40 mouse cellular contexts compared by ENCODE assay signal in the genomic region with DNA sequence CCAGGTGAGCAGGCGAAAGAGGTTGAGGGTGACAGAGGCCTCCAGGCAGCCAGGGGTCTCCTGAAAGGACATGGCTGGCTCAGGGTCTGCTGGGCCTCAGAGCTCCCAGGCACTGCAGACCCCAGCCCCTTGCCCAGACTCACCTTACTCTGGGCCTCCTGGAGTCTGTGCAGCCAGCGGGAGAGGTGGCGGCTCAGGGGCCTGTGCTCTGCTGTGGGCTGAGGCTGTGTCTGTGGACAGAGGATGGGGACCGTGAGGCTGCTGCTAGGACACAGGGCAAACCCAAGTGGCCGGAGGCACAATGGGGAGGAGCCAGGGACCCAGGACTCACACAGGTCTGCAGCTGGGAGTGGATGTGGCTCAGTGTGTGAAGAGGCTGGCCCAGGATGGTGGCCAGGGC. TPM values are rescaled to one million over a fixed set of nuclear protein-coding genes. Genes with fewer than 3 reads are reported as not detected.
DNase-seq lines count a peak whose midpoint lies in the region; ATAC-seq lines count a peak whose summit lies in the region.
"Had no signal": no experiment of that assay in that cellular context is flagged by ENCODE, and none has a peak within 500 bp of the region (broad histone marks: within the 10 kb centered on the region; RNA-seq: fewer than 3 reads in every experiment).

No protein-coding gene starts in this region.

- ATAC-seq in embryonic facial prominence, embryonic 15.5 days (ENCODE audit: insufficient number of reproducible peaks, low FRiP score, low TSS enrichment, low read depth) = peak; percentile 29; the same call in 1 of the 2 replicates
- ATAC-seq in kidney, embryonic 16.5 days (ENCODE audit: low FRiP score, low TSS enrichment) = peak; percentile 46; the same call in 1 of the 2 replicates
- ATAC-seq in megakaryocyte-erythroid progenitor cell, adult 5-6 weeks (replicated peaks; ENCODE audit: low FRiP score, low TSS enrichment, poor library complexity, severe bottlenecking) = 0 out of 2 replicates have a peak, but pooled peaks have one; percentile 26
- ATAC-seq: activated CD4-positive, CD25-positive, alpha-beta regulatory T cell, adult 4 months; forebrain, embryonic 15.5 days; hindbrain, postnatal 0 days; liver, embryonic 12.5 days; liver, postnatal 0 days; lung, postnatal 0 days had no signal

- no peaks in the 10 kb centered on the region for H3K36me3 ChIP-seq in embryonic facial prominence, embryonic 15.5 days
- no peaks in the 10 kb centered on the region for H3K36me3 ChIP-seq in embryonic facial prominence, embryonic 10.5 days (replicated peaks)
- no peaks in the 10 kb centered on the region for H3K36me3 ChIP-seq in kidney, embryonic 16.5 days (ENCODE audit: insufficient read depth, low read length)
- H3K36me3 ChIP-seq: forebrain, embryonic 15.5 days; heart, embryonic 15.5 days; liver, embryonic 12.5 days had no signal

- no peak overlapping the region for H3K4me3 ChIP-seq in embryonic facial prominence, embryonic 15.5 days (replicated peaks)
- H3K4me3 ChIP-seq in embryonic facial prominence, embryonic 10.5 days = no peak overlapping the region
- no peak overlapping the region for H3K4me3 ChIP-seq in kidney, embryonic 16.5 days (ENCODE audit: low read length)
- H3K4me3 ChIP-seq: forebrain, embryonic 15.5 days; gastrocnemius, adult 2 months; heart, embryonic 15.5 days; liver, embryonic 12.5 days had no signal

- no peaks in the 10 kb centered on the region for H3K4me1 ChIP-seq in embryonic facial prominence, embryonic 15.5 days
- H3K4me1 ChIP-seq in embryonic facial prominence, embryonic 10.5 days = peaks cover 8% of the 10 kb centered on the region
- H3K4me1 ChIP-seq in kidney, embryonic 16.5 days (ENCODE audit: insufficient read depth, low read length) = no peaks in the 10 kb centered on the region; the same call in 1 of the 2 replicates
- H3K4me1 ChIP-seq: forebrain, embryonic 15.5 days; heart, embryonic 15.5 days; liver, embryonic 12.5 days had no signal

- H3K4me2 ChIP-seq in embryonic facial prominence, embryonic 15.5 days (replicated peaks) = no peak overlapping the region
- H3K4me2 ChIP-seq in kidney, embryonic 16.5 days (replicated peaks; ENCODE audit: low read depth, low read length) = no peak overlapping the region
- H3K4me2 ChIP-seq: forebrain, embryonic 15.5 days; heart, embryonic 15.5 days; liver, embryonic 12.5 days had no signal

- no peaks in the 10 kb centered on the region for H3K27me3 ChIP-seq in embryonic facial prominence, embryonic 15.5 days
- H3K27me3 ChIP-seq in embryonic facial prominence, embryonic 10.5 days (replicated peaks; ENCODE audit: low read depth, poor library complexity, severe bottlenecking) = 0 out of 2 replicates have a peak, but pooled peaks cover 3% of the 10 kb centered on the region
- H3K27me3 ChIP-seq in kidney, embryonic 16.5 days (ENCODE audit: insufficient read depth, low read length) = 0 out of 2 replicates have a peak, but pooled peaks cover 2% of the 10 kb centered on the region
- H3K27me3 ChIP-seq: forebrain, embryonic 15.5 days; heart, embryonic 15.5 days had no signal

- no peak for DNase-seq in embryonic facial prominence, embryonic 10.5 days (ENCODE audit: low spot score)
- DNase-seq in kidney, postnatal 25 days = no peak
- no peak for DNase-seq in right cerebral cortex, postnatal 14 days
- DNase-seq in spleen, adult 18-20 months = no peak
- DNase-seq: cerebellum, adult 2 months; cerebellum, postnatal 14 days; gastrocnemius, adult 2 months; gastrocnemius, postnatal 36 days; kidney, adult 2 months; kidney, postnatal 4 days; left cerebral cortex, postnatal 4 days; liver, postnatal 0 days; midbrain, embryonic 14.5 days; retina, postnatal 1 day; right cerebral cortex, postnatal 25 days had no signal

- no peaks in the 10 kb centered on the region for H3K9me3 ChIP-seq in embryonic facial prominence, embryonic 15.5 days (replicated peaks)
- H3K9me3 ChIP-seq in embryonic facial prominence, embryonic 10.5 days = no peaks in the 10 kb centered on the region
- H3K9me3 ChIP-seq in kidney, embryonic 16.5 days (ENCODE audit: low read length) = no peaks in the 10 kb centered on the region
- H3K9me3 ChIP-seq: forebrain, embryonic 15.5 days; heart, embryonic 15.5 days; liver, embryonic 12.5 days had no signal

- H3K9ac ChIP-seq in embryonic facial prominence, embryonic 15.5 days = no peak overlapping the region
- H3K9ac ChIP-seq in kidney, embryonic 16.5 days (replicated peaks; ENCODE audit: low read length) = no peak overlapping the region
- H3K9ac ChIP-seq: forebrain, embryonic 15.5 days; heart, embryonic 15.5 days; liver, embryonic 12.5 days; liver, postnatal 0 days had no signal

- 77% methylated on average over 5 of the region's 5 CpGs for WGBS in embryonic facial prominence, embryonic 15.5 days
- WGBS in embryonic facial prominence, embryonic 10.5 days = 86% methylated on average over 5 of the region's 5 CpGs
- WGBS in kidney, embryonic 16.5 days = 79% methylated on average over 5 of the region's 5 CpGs

- H3K27ac ChIP-seq in embryonic facial prominence, embryonic 15.5 days (replicated peaks) = no peak overlapping the region
- no peak overlapping the region for H3K27ac ChIP-seq in embryonic facial prominence, embryonic 10.5 days (replicated peaks)
- no peak overlapping the region for H3K27ac ChIP-seq in kidney, embryonic 16.5 days (ENCODE audit: low read length)
- H3K27ac ChIP-seq: forebrain, embryonic 15.5 days; gastrocnemius, adult 2 months; heart, embryonic 15.5 days; hindbrain, postnatal 0 days; liver, embryonic 12.5 days; macrophage had no signal

RNA-seq across cellular contexts. Expression of a gene that starts 25.6 kb away (rescaled TPM):
- polyA plus RNA-seq in embryonic facial prominence, embryonic 15.5 days (2015; fragmentation: Nextera tagmentation; extraction: Ambion mirVana) = 4.8 and 5.3 TPM in 2 replicates
- 4.9 TPM in 2 replicates for polyA plus RNA-seq in embryonic facial prominence, embryonic 10.5 days (2016; fragmentation: Nextera tagmentation; extraction: Ambion mirVana)
- 2.2 and 2.8 TPM in 2 replicates for polyA plus RNA-seq in kidney, embryonic 16.5 days (2015; fragmentation: Nextera tagmentation; extraction: Ambion mirVana)
- 0.44 and 0.82 TPM in 2 replicates for total RNA-seq in megakaryocyte-erythroid progenitor cell, adult 5-6 weeks (2014; fragmentation: Nextera tagmentation)
- total RNA-seq in megakaryocyte-erythroid progenitor cell, adult 5-6 weeks (2017) = 0.08 and 0.09 TPM in 2 replicates
- polyA plus RNA-seq: activated CD4-positive, CD25-positive, alpha-beta regulatory T cell, adult 4 months; C2C12 had no signal

RNA-seq across cellular contexts. Expression of a gene that starts 32.9 kb away (rescaled TPM):
- polyA plus RNA-seq in embryonic facial prominence, embryonic 15.5 days (2015; fragmentation: Nextera tagmentation; extraction: Ambion mirVana) = not detected in 2 replicates
- polyA plus RNA-seq in embryonic facial prominence, embryonic 10.5 days (2016; fragmentation: Nextera tagmentation; extraction: Ambion mirVana) = not detected in 2 replicates
- not detected in 2 replicates for polyA plus RNA-seq in kidney, embryonic 16.5 days (2015; fragmentation: Nextera tagmentation; extraction: Ambion mirVana)
- not detected in 2 replicates for total RNA-seq in megakaryocyte-erythroid progenitor cell, adult 5-6 weeks (2014; fragmentation: Nextera tagmentation)
- total RNA-seq in megakaryocyte-erythroid progenitor cell, adult 5-6 weeks (2017) = not detected in 2 replicates
- total RNA-seq: adrenal gland, adult 2 months; adrenal gland, postnatal 4 days; CH12.LX; ES-E14; gastrocnemius, adult 2 months; gastrocnemius, postnatal 36 days; heart, adult 8-10 months; heart, postnatal 25 days; hindbrain, postnatal 0 days; layer of hippocampus, adult 8-10 months; layer of hippocampus, postnatal 25 days; left cerebral cortex, adult 8-10 months; left cerebral cortex, postnatal 4 days; monocyte, adult 5-6 weeks had no signal
- polyA plus RNA-seq: activated CD4-positive, CD25-positive, alpha-beta regulatory T cell, adult 4 months; C2C12; cerebellum, adult 2 months; cortical plate, adult 2 months; forebrain, embryonic 15.5 days; heart, embryonic 15.5 days; hindbrain, embryonic 11.5 days; hindbrain, postnatal 0 days; kidney, adult 2 months; limb, embryonic 14.5 days; liver, embryonic 12.5 days; liver, postnatal 0 days; lung, postnatal 0 days; macrophage; midbrain, embryonic 14.5 days; neural tube, embryonic 14.5 days had no signal

RNA-seq across cellular contexts. Expression of a gene that starts 40.1 kb away (rescaled TPM):
- 16.8 and 18.1 TPM in 2 replicates for polyA plus RNA-seq in embryonic facial prominence, embryonic 15.5 days (2015; fragmentation: Nextera tagmentation; extraction: Ambion mirVana)
- polyA plus RNA-seq in embryonic facial prominence, embryonic 10.5 days (2016; fragmentation: Nextera tagmentation; extraction: Ambion mirVana) = 6.9 and 7.1 TPM in 2 replicates
- polyA plus RNA-seq in kidney, embryonic 16.5 days (2015; fragmentation: Nextera tagmentation; extraction: Ambion mirVana) = 13.6 and 15.5 TPM in 2 replicates
- total RNA-seq in megakaryocyte-erythroid progenitor cell, adult 5-6 weeks (2014; fragmentation: Nextera tagmentation) = 79.4 and 81.5 TPM in 2 replicates
- total RNA-seq in megakaryocyte-erythroid progenitor cell, adult 5-6 weeks (2017) = 179 and 328 TPM in 2 replicates
- polyA plus RNA-seq: C2C12 had no signal

RNA-seq across cellular contexts. Expression of a gene that starts 45.3 kb away (rescaled TPM):
- polyA plus RNA-seq in embryonic facial prominence, embryonic 15.5 days (2015; fragmentation: Nextera tagmentation; extraction: Ambion mirVana) = not detected in 2 replicates
- not detected in 2 replicates for polyA plus RNA-seq in embryonic facial prominence, embryonic 10.5 days (2016; fragmentation: Nextera tagmentation; extraction: Ambion mirVana)
- polyA plus RNA-seq in kidney, embryonic 16.5 days (2015; fragmentation: Nextera tagmentation; extraction: Ambion mirVana) = not detected in 2 replicates
- total RNA-seq in megakaryocyte-erythroid progenitor cell, adult 5-6 weeks (2014; fragmentation: Nextera tagmentation) = not detected in 2 replicates
- total RNA-seq in megakaryocyte-erythroid progenitor cell, adult 5-6 weeks (2017) = not detected in 2 replicates
- total RNA-seq: adrenal gland, adult 2 months; adrenal gland, postnatal 4 days; CH12.LX; ES-E14; gastrocnemius, adult 2 months; gastrocnemius, postnatal 36 days; heart, adult 8-10 months; heart, postnatal 25 days; hindbrain, postnatal 0 days; layer of hippocampus, adult 8-10 months; layer of hippocampus, postnatal 25 days; left cerebral cortex, adult 8-10 months; left cerebral cortex, postnatal 4 days; monocyte, adult 5-6 weeks had no signal
- polyA plus RNA-seq: activated CD4-positive, CD25-positive, alpha-beta regulatory T cell, adult 4 months; C2C12; cerebellum, adult 2 months; cortical plate, adult 2 months; forebrain, embryonic 15.5 days; heart, embryonic 15.5 days; hindbrain, embryonic 11.5 days; hindbrain, postnatal 0 days; kidney, adult 2 months; limb, embryonic 14.5 days; liver, embryonic 12.5 days; liver, postnatal 0 days; lung, postnatal 0 days; macrophage; midbrain, embryonic 14.5 days; neural tube, embryonic 14.5 days had no signal
